Mouse (Mus musculus): ENCODE data around the gene Pan3. TPM values are rescaled to one million over a fixed set of nuclear protein-coding genes. Genes with fewer than 3 reads are reported as not detected.

Pan3 gene
- 43.6 and 44.1 TPM in 2 replicates for polyA plus RNA-seq (2012; rRNA removed)

GRCm38 (mm10) chr5:147429535-147430305 is at the start of gene Pan3:
Gene Pan3, plus strand, starts transcription at chr5:147430161.

GRCm38 (mm10) chr5:147399843-147400504 is 30.0 kb upstream of the Pan3 start, which contains the start of gene Flt3:
Gene Flt3, minus strand, starts transcription at chr5:147400489.

Other genes starting within 250 kb of the Pan3 start
- 2.5 and 2.8 TPM in 2 replicates for gene Gsx1, start 241.5 kb upstream of the Pan3 start, polyA plus RNA-seq (2012; rRNA removed)
- not detected in 2 replicates for gene Pdx1, start 160.2 kb upstream of the Pan3 start, polyA plus RNA-seq (2012; rRNA removed)
- gene Cdx2, start 122.9 kb upstream of the Pan3 start, polyA plus RNA-seq (2012; rRNA removed), result not detected in 2 replicates
- not detected in 2 replicates for gene Urad, start 107.7 kb upstream of the Pan3 start, polyA plus RNA-seq (2012; rRNA removed)
- 1.2 and 2.0 TPM in 2 replicates for gene Flt3, start 29.7 kb upstream of the Pan3 start, polyA plus RNA-seq (2012; rRNA removed)

Data from central nervous system, embryonic 18 days (tissue).